Mouse (Mus musculus): ENCODE measurements around the gene Thrb.

Thrb gene

DNA sequence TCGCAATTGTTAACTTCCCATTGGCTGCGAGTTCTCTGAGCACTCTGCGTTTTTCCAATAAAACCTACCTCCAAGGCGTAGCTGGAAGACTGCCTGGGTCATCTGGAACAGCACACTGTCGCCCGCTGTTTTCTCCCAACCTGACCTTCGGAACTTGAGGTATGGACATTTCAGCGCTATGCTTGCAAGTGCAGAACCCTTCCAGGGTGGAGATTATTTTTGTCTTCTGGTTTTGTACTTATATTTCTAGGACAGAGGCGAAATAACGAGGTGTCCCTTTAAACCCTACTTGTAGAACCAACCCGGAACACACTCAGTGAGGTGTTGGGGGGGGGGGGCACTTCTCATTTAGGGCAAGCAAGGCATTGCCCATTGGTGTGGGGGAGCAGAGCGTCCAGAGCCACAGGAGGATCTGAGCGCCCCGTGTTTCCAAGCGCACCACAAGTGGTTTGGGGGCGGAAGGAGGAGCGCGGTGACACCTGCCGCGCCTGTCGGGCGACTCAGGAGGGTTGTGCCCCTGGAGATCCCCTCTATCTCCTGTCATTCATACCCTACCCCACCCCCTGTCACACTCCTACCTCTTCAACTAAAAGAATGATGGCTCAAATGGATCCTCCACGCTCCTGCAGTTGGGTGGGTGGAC is at the start of gene Thrb:
Thrb (plus strand) TSS at position 576 of the 643 bp plus-strand sequence.
- peak; percentile 48 for DNase-seq (ENCODE audit: low read depth, low spot score)
- no peaks in the 10 kb centered on the region; the same call in 1 of the 2 replicates for H3K27me3 ChIP-seq (ENCODE audit: control insufficient read depth, insufficient read depth, low read length, poor library complexity, severe bottlenecking)
- no peaks in the 10 kb centered on the region for H3K36me3 ChIP-seq (ENCODE audit: control insufficient read depth, insufficient read depth, low read length, poor library complexity, severe bottlenecking)

DNA sequence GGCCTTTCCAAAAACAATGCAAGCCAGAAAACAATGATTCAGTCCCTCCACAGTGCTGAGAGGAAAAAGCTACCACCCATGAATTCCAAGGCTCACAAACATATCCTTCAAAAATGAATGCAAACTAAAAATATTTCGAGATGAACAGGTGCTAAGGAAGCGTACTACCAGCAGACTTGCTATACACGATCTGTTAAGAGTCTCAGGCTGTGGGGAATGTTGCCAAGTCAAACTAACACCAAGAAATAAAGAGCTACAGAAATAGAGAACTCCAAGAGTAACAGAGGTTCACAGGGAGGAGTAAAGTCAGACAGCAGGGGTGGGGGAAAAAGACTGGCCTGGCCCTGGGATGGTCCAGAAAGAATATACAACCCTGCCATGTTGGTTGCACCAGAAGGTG is 38.4 kb upstream of the Thrb start:
- DNase-seq (ENCODE audit: low read depth, low spot score) = no peak
- Histone ChIP-seq H3K36me3 (ENCODE audit: control insufficient read depth, insufficient read depth, low read length, poor library complexity, severe bottlenecking) (no peaks in the 10 kb centered on the region), H3K27me3 (ENCODE audit: control insufficient read depth, insufficient read depth, low read length, poor library complexity, severe bottlenecking) (no peaks in the 10 kb centered on the region)

DNA sequence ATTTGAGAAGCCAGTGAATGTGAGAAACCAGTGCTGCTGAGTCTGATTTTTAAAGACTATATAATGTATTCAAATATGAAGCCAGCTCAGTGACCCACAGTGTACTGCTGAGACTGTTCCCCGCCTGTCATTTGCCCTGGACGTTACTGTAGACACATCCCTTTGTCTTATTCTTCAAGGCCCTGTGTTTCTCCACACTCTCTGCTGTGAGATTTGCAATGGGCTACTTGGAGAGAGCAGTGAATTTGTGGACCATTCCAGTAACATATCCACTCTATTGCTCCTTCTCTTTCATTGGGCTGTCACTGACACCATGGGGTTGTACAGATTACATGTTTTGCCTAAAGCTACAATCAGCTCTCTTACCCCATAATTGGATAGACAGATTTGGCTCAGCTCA is 36.1 kb upstream of the Thrb start:
- H3K36me3 ChIP-seq (ENCODE audit: control insufficient read depth, insufficient read depth, low read length, poor library complexity, severe bottlenecking) = no peaks in the 10 kb centered on the region
- no peaks in the 10 kb centered on the region for H3K27me3 ChIP-seq (ENCODE audit: control insufficient read depth, insufficient read depth, low read length, poor library complexity, severe bottlenecking)
- DNase-seq (ENCODE audit: low read depth, low spot score) = no peak

DNA sequence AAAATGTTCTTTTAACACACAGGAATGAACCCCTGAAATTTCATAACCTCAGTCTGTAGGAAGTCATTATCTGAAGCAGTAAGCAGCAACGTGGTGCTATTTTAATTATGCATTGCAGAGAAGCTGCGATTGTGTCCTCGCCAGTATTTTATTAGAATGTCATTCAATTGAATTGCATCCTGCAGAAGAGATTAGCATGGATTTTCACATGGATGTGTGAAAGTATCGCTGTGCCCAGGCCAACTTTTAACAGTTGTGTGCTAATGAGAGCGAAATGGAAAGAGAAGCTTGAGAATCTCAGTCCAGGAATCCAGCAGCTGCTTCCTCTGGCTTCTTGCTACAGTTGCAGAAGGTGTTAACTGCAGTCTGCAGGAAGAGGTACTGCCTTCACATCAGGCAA is 30.8 kb upstream of the Thrb start:
- Histone ChIP-seq H3K36me3 (ENCODE audit: control insufficient read depth, insufficient read depth, low read length, poor library complexity, severe bottlenecking) (no peaks in the 10 kb centered on the region), H3K27me3 (ENCODE audit: control insufficient read depth, insufficient read depth, low read length, poor library complexity, severe bottlenecking) (no peaks in the 10 kb centered on the region)
- DNase-seq (ENCODE audit: low read depth, low spot score) = no peak

DNA sequence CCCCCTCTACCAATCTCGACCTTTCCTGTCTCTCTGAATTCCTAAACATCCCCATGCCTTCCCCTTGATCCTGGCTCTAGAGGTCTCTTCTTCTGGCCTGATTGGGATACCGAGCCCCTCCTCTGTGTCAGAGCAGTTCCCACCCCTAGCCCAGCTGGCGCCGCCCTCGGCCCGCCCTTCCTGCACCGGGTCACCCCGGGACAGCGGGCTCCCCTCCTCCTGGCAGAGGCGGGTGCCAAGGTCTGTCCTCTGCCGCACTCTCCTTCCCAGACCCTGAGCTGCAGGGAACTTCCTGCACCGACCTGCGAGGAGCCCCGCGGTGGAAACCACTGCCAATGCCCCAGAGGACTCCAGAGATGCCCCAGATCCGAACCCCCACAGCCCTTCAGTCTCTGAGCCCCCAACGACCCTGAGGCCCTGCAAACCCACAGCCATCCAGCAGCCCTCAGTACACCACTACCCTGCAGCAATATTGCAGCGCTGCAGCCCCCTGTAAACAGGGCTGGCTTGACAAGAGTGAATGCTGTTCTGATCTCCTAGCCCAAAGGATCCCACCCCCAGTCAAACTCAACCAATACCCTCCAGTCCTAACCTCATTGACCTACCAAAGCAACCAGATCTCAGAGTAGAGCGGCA is 27.1 kb upstream of the Thrb start:
- DNase-seq (ENCODE audit: low read depth, low spot score) = no peak
- H3K36me3 ChIP-seq (ENCODE audit: control insufficient read depth, insufficient read depth, low read length, poor library complexity, severe bottlenecking) = no peaks in the 10 kb centered on the region

DNA sequence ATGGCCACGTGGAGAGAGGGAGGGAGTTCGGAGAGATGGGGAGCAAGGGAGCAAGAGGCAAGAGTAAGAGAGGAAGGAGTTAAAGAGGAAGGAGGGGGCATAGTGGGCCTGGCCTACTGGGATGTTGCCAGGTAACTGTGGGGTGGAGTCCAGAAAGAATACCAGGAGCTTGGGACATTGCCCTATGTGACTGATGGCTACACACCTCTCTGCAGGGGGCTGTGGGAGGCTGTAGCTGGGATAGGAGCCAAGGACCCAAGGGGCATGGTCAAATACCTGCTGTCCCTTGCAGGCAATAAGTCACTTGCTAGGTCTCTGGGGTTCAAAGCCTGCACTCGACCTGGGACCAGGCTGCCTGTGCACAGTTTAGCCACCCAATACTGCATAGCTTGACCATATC is 23.1 kb upstream of the Thrb start:
- no peaks in the 10 kb centered on the region for H3K36me3 ChIP-seq (ENCODE audit: control insufficient read depth, insufficient read depth, low read length, poor library complexity, severe bottlenecking)
- no peak for DNase-seq (ENCODE audit: low read depth, low spot score)
- H3K27me3 ChIP-seq (ENCODE audit: control insufficient read depth, insufficient read depth, low read length, poor library complexity, severe bottlenecking) = no peaks in the 10 kb centered on the region

More for the DNA sequence above, 27.1 kb upstream of the Thrb start:
- no peaks in the 10 kb centered on the region for H3K27me3 ChIP-seq (ENCODE audit: control insufficient read depth, insufficient read depth, low read length, poor library complexity, severe bottlenecking)

DNA sequence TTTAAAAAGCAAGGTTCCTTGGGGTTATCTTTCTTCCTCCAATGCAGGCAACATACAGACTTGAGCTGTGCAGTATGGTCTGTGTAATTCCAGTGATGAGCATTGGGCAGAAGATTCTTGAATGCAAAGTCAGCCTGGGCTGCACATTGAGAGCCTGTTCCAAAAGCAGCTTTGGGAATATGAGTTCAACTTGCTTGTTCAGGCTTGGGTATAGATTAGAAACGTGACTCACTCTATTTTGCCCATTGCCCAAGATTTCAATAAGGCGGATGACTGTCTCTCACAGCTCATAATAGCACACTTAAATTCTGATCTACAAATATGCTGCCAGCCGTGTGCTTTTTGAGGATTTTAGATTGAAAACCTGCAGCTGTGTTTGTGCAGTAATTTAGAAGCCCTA is 18.3 kb upstream of the Thrb start:
- Histone ChIP-seq H3K36me3 (ENCODE audit: control insufficient read depth, insufficient read depth, low read length, poor library complexity, severe bottlenecking) (no peaks in the 10 kb centered on the region), H3K27me3 (ENCODE audit: control insufficient read depth, insufficient read depth, low read length, poor library complexity, severe bottlenecking) (no peaks in the 10 kb centered on the region)
- no peak for DNase-seq (ENCODE audit: low read depth, low spot score)

DNA sequence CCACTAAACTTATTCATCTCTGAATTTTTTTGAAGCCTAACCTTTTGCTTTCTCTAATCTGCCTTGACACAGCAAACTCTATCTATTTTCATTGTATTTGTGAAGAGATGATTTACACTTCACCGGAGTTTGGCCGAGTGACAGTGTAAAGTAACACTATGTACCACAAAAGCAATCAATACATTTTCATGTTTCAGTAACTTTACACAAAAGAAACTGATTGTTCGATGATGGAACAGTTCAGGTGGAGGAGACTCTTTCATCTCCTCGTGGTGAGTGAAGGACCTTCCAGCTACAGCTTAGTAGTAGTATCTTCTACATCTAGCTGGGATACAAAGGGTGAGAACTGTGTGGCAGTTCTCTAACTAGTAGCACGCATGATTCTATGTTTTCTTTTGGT is 5.0 kb upstream of the Thrb start:
- Histone ChIP-seq H3K36me3 (ENCODE audit: control insufficient read depth, insufficient read depth, low read length, poor library complexity, severe bottlenecking) (no peaks in the 10 kb centered on the region), H3K27me3 (ENCODE audit: control insufficient read depth, insufficient read depth, low read length, poor library complexity, severe bottlenecking) (no peaks in the 10 kb centered on the region)
- no peak for DNase-seq (ENCODE audit: low read depth, low spot score)

DNA sequence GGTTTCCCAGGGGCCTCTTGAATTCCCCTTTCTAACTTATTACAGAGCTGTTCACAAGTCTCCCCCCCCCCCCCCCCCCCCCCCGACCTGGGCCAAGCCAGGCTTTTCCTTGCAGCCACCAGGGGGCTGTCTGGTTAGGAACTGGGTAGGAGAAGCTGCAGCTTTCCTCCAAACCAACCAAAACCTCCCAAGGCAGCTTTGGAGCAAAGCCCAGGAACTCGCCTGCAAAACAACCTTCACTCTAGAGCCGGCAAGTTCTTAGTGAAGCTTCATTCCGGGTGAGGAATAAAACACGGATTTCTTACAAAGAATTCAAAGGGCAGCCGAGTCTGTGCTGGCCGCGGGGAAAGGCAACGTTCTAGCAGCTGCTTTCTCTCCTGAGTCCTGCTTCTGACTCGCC is 1.0 kb upstream of the Thrb start:
- DNase-seq (ENCODE audit: low read depth, low spot score) = peak; percentile 60
- Histone ChIP-seq H3K36me3 (ENCODE audit: control insufficient read depth, insufficient read depth, low read length, poor library complexity, severe bottlenecking) (no peaks in the 10 kb centered on the region), H3K27me3 (ENCODE audit: control insufficient read depth, insufficient read depth, low read length, poor library complexity, severe bottlenecking) (no peaks in the 10 kb centered on the region; the same call in 1 of the 2 replicates)

DNA sequence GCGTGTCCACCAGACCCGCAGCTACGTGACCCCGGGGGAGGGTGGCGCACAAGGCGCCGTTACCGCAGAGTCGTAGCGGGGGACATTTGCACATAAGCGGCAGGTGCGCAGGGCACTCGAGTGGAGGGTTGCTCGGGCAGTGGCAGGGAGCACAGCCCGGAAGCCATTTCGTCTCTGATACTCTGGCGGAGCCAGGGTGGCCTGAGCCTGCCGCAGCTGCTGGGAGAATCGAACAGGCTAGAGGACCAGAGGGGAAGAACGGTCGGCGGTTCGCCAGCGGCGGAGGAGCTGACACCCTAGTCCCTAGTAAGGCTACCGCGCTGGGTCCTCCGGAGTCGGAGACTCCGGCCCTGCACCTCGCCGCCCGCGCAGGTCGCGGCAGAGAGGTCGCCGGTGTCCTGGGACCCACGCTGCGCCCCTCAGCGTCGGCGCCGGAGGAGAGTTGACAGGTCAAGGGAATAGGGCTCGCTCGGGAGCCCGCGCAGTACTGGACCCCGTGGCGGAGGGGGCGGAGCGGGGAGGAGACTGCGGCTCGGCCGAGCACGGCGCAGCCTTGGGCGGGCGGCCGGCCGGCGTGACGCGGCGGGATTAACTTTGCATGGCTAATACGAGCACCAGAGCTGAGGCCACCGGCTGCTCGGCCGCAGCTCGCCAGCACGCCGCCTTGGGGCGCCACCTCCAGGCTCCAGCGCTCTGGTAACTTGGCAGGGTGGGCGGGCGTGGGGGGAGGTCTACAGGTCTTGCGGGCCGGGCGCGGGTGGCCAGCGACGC is 453 bp downstream of the Thrb start:
- H3K36me3 ChIP-seq (ENCODE audit: control insufficient read depth, insufficient read depth, low read length, poor library complexity, severe bottlenecking) = no peaks in the 10 kb centered on the region
- DNase-seq (ENCODE audit: low read depth, low spot score) = peak; percentile 44
- no peaks in the 10 kb centered on the region; the same call in 1 of the 2 replicates for H3K27me3 ChIP-seq (ENCODE audit: control insufficient read depth, insufficient read depth, low read length, poor library complexity, severe bottlenecking)

DNA sequence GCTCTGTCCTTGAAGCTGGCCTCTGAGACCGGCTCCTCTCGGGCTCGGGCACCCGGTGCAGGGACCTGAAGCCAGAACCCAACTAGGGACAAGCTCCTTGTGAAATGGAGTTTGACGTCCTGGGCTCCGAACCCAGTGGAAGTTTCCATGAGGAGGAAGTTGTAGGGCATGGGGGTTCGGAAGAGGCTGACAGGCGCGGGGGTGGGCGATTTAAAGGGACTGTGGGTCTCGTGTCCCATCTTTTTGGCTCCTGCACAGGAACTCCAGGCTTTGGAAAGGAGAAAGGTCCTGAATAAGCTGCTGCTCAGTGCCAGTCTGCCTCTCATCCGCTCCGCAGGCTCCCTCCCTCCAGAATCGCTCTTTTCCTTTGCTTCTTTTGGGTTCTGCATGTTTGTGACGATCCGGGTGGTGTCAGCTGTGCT is 1.1 kb downstream of the Thrb start:
- DNase-seq (ENCODE audit: low read depth, low spot score) = no peak
- H3K27me3 ChIP-seq (ENCODE audit: control insufficient read depth, insufficient read depth, low read length, poor library complexity, severe bottlenecking) = no peaks in the 10 kb centered on the region; the same call in 1 of the 2 replicates

DNA sequence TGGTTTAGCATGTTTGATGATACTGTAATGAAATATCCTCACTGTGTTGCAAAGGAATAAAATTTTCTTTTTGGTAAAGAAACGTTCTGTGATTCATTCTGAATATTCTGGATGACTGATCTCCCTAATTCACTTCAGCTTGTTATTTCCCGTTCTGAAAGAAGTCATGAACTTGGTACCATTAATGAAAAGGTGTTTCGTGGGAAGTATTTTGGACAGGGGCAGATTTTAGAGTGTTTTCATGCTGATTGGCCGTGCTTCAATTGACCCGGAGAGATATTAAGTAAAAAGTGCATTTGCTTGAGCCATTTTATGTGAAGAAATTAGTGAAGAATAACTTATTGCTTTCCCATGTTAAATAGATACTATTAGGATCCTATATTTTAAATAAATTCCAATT is 2.0 kb downstream of the Thrb start:
- no peaks in the 10 kb centered on the region for H3K36me3 ChIP-seq (ENCODE audit: control insufficient read depth, insufficient read depth, low read length, poor library complexity, severe bottlenecking)
- DNase-seq (ENCODE audit: low read depth, low spot score) = no peak
- H3K27me3 ChIP-seq (ENCODE audit: control insufficient read depth, insufficient read depth, low read length, poor library complexity, severe bottlenecking) = no peaks in the 10 kb centered on the region; the same call in 1 of the 2 replicates

More for the DNA sequence above, 1.1 kb downstream of the Thrb start:
- H3K36me3 ChIP-seq (ENCODE audit: control insufficient read depth, insufficient read depth, low read length, poor library complexity, severe bottlenecking) = no peaks in the 10 kb centered on the region

DNA sequence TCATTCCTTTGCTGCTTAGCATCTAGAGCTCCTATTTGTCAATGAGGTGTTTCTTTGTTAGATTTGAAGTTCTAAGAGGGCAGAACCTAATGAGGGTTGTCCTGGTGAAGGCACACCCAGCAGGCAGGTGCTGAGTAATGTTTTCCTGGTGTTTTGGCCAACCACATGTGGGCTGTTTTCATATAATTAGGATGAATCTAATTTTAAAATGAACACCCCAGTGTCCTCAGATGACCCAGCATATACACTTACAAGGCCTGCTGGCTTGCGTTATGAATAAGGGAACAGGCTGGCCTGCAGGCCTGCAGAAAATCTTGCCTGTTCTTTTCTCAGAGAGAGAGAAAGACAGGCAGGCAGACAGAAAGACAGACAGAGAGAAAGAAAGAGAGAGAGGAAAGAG is 14.3 kb downstream of the Thrb start:
- DNase-seq (ENCODE audit: low read depth, low spot score) = no peak
- no peaks in the 10 kb centered on the region for H3K36me3 ChIP-seq (ENCODE audit: control insufficient read depth, insufficient read depth, low read length, poor library complexity, severe bottlenecking)
- no peaks in the 10 kb centered on the region for H3K27me3 ChIP-seq (ENCODE audit: control insufficient read depth, insufficient read depth, low read length, poor library complexity, severe bottlenecking)

DNA sequence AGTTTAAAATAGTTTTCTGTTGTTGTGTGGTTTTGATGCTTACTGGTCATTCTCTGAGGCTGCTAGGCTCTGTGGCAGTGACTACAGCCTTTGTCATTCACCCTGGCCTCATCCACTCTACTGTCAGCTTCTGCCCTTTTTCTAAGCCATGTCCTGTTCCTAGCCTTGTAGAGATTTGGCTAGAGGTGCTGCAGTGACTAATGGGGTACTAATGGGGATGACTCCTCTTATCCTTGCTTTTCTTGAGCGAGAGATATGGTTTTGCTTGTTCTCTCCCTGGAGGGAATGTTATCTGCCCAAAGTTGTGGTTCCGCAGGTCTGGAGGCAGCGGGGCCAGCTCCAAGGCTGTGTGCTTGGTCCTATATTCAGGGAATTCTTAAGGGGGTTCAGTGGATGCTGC is 15.2 kb downstream of the Thrb start:
- DNase-seq (ENCODE audit: low read depth, low spot score) = no peak
- Histone ChIP-seq H3K36me3 (ENCODE audit: control insufficient read depth, insufficient read depth, low read length, poor library complexity, severe bottlenecking) (no peaks in the 10 kb centered on the region), H3K27me3 (ENCODE audit: control insufficient read depth, insufficient read depth, low read length, poor library complexity, severe bottlenecking) (no peaks in the 10 kb centered on the region)

DNA sequence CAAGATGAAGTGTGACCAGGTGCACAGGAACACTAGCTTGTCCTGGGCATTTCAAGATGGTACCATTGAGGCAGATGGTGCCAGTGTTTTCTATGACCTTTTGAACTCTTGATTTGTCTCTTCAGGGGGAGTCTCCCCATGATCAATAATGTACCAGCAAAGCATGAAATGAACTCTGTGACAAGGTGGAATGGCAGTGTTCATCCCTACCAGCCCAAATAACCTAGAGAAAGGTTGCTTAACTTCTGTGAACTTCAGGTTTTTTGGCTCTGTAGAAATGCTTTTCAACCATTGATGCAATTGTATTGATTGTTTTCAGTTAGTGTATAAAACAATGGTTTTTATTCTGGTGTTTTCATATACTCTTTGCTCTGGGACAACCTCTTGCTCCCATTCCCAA is 21.4 kb downstream of the Thrb start:
- H3K36me3 ChIP-seq (ENCODE audit: control insufficient read depth, insufficient read depth, low read length, poor library complexity, severe bottlenecking) = no peaks in the 10 kb centered on the region
- no peak for DNase-seq (ENCODE audit: low read depth, low spot score)
- no peaks in the 10 kb centered on the region for H3K27me3 ChIP-seq (ENCODE audit: control insufficient read depth, insufficient read depth, low read length, poor library complexity, severe bottlenecking)

Measured in splenic B cell, adult 2 months (primary cell).